Mouse (Mus musculus) kidney, adult 2 months (tissue): ENCODE measurements around the gene Bckdha. TPM values are rescaled to one million over a fixed set of nuclear protein-coding genes. Genes with fewer than 3 reads are reported as not detected.

Experiments used
- DNase-seq: peaks from one replicate; pipeline ENCODE4 v3.0.0; 2021
- H3K27ac ChIP-seq: fragments of 200-500 bp; 2 replicates; pipeline ENCODE4 v1.5.1; 2012; ENCODE audit warnings: low read depth, low read length, control low read depth, inconsistent platforms; ENCODE audit not compliant: insufficient read depth
- H3K27me3 ChIP-seq: fragments of 200-500 bp; replicated peaks from 2 replicates; pipeline ENCODE4 v1.6.1; 2012; ENCODE audit warnings: mild to moderate bottlenecking, moderate library complexity, low read length, inconsistent platforms; ENCODE audit not compliant: control insufficient read depth, insufficient read depth
- H3K36me3 ChIP-seq: fragments of 200-500 bp; 2 replicates; pipeline ENCODE4 v1.6.1; 2012; ENCODE audit warnings: mild to moderate bottlenecking, moderate library complexity, low read length, inconsistent platforms; ENCODE audit not compliant: control insufficient read depth, insufficient read depth
- H3K4me1 ChIP-seq: fragments of 200-500 bp; 2 replicates; pipeline ENCODE4 v1.6.1; 2011; ENCODE audit warnings: low read length; ENCODE audit not compliant: control insufficient read depth, insufficient read depth
- H3K4me3 ChIP-seq: fragments of 200-500 bp; 2 replicates; pipeline ENCODE4 v1.5.1; 2011; ENCODE audit warnings: mild to moderate bottlenecking, low read depth, low read length, control low read depth; ENCODE audit not compliant: insufficient read depth
- CTCF ChIP-seq: fragments of 200-500 bp; conservative IDR thresholded peaks from 2 replicates; pipeline ENCODE4 v1.5.1; 2011; ENCODE audit warnings: low read depth, mild to moderate bottlenecking, control low read depth, low read length, moderate library complexity, mixed read lengths; ENCODE audit not compliant: insufficient read depth, insufficient read length
- POLR2A ChIP-seq: fragments of 200-500 bp; IDR thresholded peaks from one replicate; pipeline ENCODE4 v1.6.1; 2011; ENCODE audit warnings: low read depth, low read length, control low read depth
- WGBS: fragments of 180-500 bp; shearing (Covaris S2); methylation state at CpG from one replicate; pipeline ENCODE4 v1.1.7; 2018; 5-methylcytosine and 5-hydroxymethylcytosine counted together
- polyA plus RNA-seq: library from polyadenylated mRNA; depleted of rRNA; stranded (reverse); fragments of >200 nt; gene quantifications from 2 replicates; pipeline ENCODE4 v1.2.3, GENCODE M21; 2012

Gene Bckdha
- polyA plus RNA-seq, 1 experiment, result 675 TPM

- DNase-seq, result no peak
- Histone ChIP-seq H3K36me3 (no peaks in the 10 kb centered on the region; the same call in 1 of the 2 replicates), H3K27ac (no peak overlapping the region), H3K4me1 (no peaks in the 10 kb centered on the region), H3K4me3 (no peak overlapping the region), H3K27me3 (no peaks in the 10 kb centered on the region)
- no peak for TF ChIP-seq CTCF
- TF ChIP-seq POLR2A, result no peak
- 58% methylated on average over 4 of the region's 4 CpGs for WGBS
These were observed 14.2 kb downstream of the Bckdha start for GRCm38 (mm10) chr7:25644631-25645030.

DNA sequence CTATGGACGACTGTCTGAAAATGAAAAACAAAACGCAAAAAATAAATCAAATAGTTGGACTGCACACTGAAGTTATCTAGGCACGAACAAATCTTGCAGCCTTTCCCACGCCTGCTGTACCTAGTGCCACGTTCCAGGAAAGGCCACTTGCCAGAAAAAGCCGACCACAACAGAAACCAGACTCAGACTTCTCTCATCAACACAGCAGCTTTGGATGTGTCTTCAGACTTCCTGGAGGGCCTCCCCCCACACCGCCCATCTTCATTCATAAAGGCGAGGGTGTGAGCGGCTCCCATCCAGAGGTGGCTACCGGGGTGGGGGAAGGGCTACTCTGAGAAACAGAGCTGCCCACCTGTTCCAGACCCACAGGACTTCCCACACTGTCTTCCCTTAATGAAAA, 14.6 kb downstream of the Bckdha start:
- no peak overlapping the region for H3K4me3 ChIP-seq
- WGBS, result 63% methylated on average over 10 of the region's 10 CpGs
- H3K4me1 ChIP-seq, result no peaks in the 10 kb centered on the region
- TF ChIP-seq CTCF (no peak), POLR2A (no peak)
- DNase-seq, result no peak
- H3K36me3 ChIP-seq, result no peaks in the 10 kb centered on the region; the same call in 1 of the 2 replicates
- H3K27me3 ChIP-seq, result no peaks in the 10 kb centered on the region
- H3K27ac ChIP-seq, result no peak overlapping the region

DNA sequence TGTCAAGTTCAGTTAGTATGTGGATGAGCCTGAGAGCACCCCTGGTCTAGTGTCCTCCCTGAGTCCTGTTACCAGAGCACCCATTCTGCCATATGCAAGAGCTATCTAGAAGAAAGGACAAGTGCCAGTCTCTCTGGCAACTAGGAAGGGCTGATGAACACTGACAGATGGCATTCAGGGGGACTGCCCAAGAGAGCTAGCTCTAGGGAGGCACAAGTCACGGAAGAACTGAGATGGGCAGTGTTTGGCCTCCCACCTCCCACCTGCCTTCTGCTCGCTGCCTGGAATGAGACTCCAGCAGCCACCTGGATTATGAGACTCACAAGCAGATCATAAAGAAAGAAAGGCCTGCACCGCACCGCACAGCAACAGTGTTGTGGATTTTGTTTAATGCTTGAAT, 19.0 kb downstream of the Bckdha start:
- Histone ChIP-seq H3K27me3 (no peaks in the 10 kb centered on the region), H3K27ac (no peak overlapping the region), H3K4me1 (no peaks in the 10 kb centered on the region), H3K4me3 (no peak overlapping the region), H3K36me3 (no peaks in the 10 kb centered on the region; the same call in none of the 2 replicates)
- TF ChIP-seq POLR2A (no peak), CTCF (no peak)
- DNase-seq, result no peak
- WGBS, result 93% methylated on average over 4 of the region's 4 CpGs

GRCm38 (mm10) chr7:25637099-25637498, 21.7 kb downstream of the Bckdha start:
- DNase-seq, result no peak
- WGBS, result 86% methylated on average over 5 of the region's 5 CpGs
- H3K36me3 ChIP-seq, result no peaks in the 10 kb centered on the region; the same call in none of the 2 replicates

DNA sequence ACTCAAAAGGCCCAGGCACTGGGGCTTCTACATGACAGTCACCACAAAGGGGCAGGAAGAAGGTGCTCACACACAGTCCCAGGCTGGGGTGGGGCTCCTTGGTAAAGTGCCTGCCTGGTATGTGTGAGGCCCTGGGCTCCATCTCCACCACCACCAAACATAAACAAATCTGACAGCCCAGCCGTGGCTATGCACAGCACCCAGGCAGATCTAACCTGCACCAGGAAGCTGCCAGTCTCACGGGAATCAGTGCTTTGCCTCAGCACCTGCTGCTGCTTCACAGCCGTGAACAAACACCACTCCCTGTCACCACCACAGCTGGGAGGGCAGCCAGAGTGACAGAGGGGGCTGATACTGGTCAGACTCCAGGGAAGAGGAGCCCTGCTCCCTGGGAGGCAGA, 22.4 kb downstream of the Bckdha start:
- Histone ChIP-seq H3K4me3 (no peak overlapping the region), H3K4me1 (no peaks in the 10 kb centered on the region), H3K27ac (no peak overlapping the region), H3K27me3 (no peaks in the 10 kb centered on the region), H3K36me3 (no peaks in the 10 kb centered on the region; the same call in none of the 2 replicates)
- no peak for DNase-seq
- WGBS, result 47% methylated on average over 3 of the region's 3 CpGs
- no peak for TF ChIP-seq CTCF
- TF ChIP-seq POLR2A, result no peak

More at GRCm38 (mm10) chr7:25637099-25637498, 21.7 kb downstream of the Bckdha start:
- Histone ChIP-seq H3K4me1 (no peaks in the 10 kb centered on the region), H3K27ac (no peak overlapping the region), H3K4me3 (no peak overlapping the region), H3K27me3 (no peaks in the 10 kb centered on the region)
- no peak for TF ChIP-seq CTCF
- TF ChIP-seq POLR2A, result no peak

DNA sequence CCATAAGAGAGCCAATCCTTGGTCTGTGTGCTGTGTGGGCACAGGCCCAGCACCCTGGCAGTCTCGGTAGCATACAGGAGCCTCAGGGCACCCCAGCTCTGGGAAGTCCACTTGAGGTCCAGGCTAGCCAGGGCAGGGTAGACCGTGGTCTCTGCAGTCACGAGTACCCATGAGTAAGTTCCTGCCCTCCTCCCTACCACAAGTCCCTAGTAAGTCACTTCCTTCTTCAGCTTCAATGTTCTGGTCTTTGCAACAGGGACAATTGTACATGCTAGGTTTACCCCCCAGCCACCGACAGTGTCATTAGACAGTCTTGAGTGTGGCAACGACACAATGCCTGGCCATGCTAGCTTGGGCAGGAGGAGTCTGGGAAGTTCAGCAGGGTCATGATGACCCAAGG, 26.1 kb downstream of the Bckdha start:
- 81% methylated on average over 5 of the region's 5 CpGs for WGBS
- Histone ChIP-seq H3K36me3 (no peaks in the 10 kb centered on the region; the same call in 1 of the 2 replicates), H3K27ac (no peak overlapping the region), H3K4me3 (no peak overlapping the region), H3K4me1 (no peaks in the 10 kb centered on the region), H3K27me3 (no peaks in the 10 kb centered on the region)
- no peak for DNase-seq
- TF ChIP-seq CTCF, result no peak

DNA sequence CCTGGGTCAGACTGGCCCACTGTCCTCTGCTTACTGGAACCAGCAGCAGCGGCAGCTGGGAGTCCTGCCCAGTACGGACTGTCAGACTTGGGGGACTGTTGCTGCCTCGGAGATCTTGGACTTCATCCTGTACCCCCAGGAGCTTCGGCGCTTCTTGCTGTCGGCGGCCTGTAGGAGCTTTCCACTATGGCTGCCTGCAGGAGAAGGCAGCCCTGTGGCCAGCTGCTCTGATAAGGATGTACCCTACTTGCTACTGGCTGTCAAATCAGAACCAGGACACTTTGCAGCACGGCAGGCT, 30.5 kb downstream of the Bckdha start:
- Histone ChIP-seq H3K27me3 (no peaks in the 10 kb centered on the region), H3K36me3 (no peaks in the 10 kb centered on the region), H3K27ac (no peak overlapping the region), H3K4me1 (no peaks in the 10 kb centered on the region), H3K4me3 (peak overlapping the region; percentile 45; the same call in 1 of the 2 replicates)
- DNase-seq, result peak; percentile 30
- no peak for TF ChIP-seq POLR2A
- 49% methylated on average over 8 of the region's 8 CpGs for WGBS
